Mouse (Mus musculus) C2C12 (cell line): ENCODE data around the gene Sult1a1. TPM values are rescaled to one million over a fixed set of nuclear protein-coding genes. Genes with fewer than 3 reads are reported as not detected.

Source experiments
- H3K27me3 ChIP-seq: one replicate; pipeline ENCODE4 v1.6.1; 2011; ENCODE audit not compliant: control insufficient read depth, insufficient read depth, insufficient read length
- H3K36me3 ChIP-seq: one replicate; pipeline ENCODE4 v1.6.1; 2011; ENCODE audit not compliant: control insufficient read depth, insufficient read depth
- H3K4me3 ChIP-seq: one replicate; pipeline ENCODE4 v1.5.1; 2011; ENCODE audit warnings: mild to moderate bottlenecking, control low read depth; ENCODE audit not compliant: poor library complexity, insufficient read depth, severe bottlenecking
- H3K79me2 ChIP-seq: one replicate; pipeline ENCODE4 v1.6.1; 2011; ENCODE audit not compliant: control insufficient read depth, insufficient read depth
- H3K79me3 ChIP-seq: one replicate; pipeline ENCODE4 v1.6.1; 2011; ENCODE audit warnings: low read depth, control low read depth
- H3ac ChIP-seq: one replicate; pipeline ENCODE3; 2011; ENCODE audit warnings: low read depth; ENCODE audit not compliant: control insufficient read depth, insufficient read length
- CEBPB ChIP-seq: IDR thresholded peaks from one replicate; pipeline ENCODE4 v1.6.1; 2011; ENCODE audit warnings: low read depth, mild to moderate bottlenecking, control low read depth, moderate library complexity
- CTCF ChIP-seq: IDR thresholded peaks from one replicate; pipeline ENCODE4 v1.5.1; 2011; ENCODE audit not compliant: control insufficient read depth, insufficient read depth, insufficient read length
- FOSL1 ChIP-seq: IDR thresholded peaks from one replicate; pipeline ENCODE4 v1.8.0; 2011; ENCODE audit warnings: mild to moderate bottlenecking, low read length; ENCODE audit not compliant: poor library complexity, insufficient read depth, severe bottlenecking
- MAX ChIP-seq: IDR thresholded peaks from one replicate; pipeline ENCODE4 v1.6.1; 2011; ENCODE audit warnings: mild to moderate bottlenecking, control low read depth
- MYOD1 ChIP-seq: IDR thresholded peaks from one replicate; pipeline ENCODE4 v1.6.1; 2011; ENCODE audit warnings: low read depth; ENCODE audit not compliant: control insufficient read depth, insufficient read length
- MYOG ChIP-seq: IDR thresholded peaks from one replicate; pipeline ENCODE4 v1.6.1; 2011; ENCODE audit not compliant: control insufficient read depth, insufficient read length; ENCODE audit errors: extremely low read depth
- USF1 ChIP-seq: IDR thresholded peaks from one replicate; pipeline ENCODE4 v1.6.1; 2011; ENCODE audit warnings: low read depth, mild to moderate bottlenecking, control low read depth, moderate library complexity
- polyA plus RNA-seq: library from polyadenylated mRNA; unstranded; fragments of >200 nt; fragmentation: generic; extraction: Trizol; gene quantifications from one replicate; pipeline ENCODE4 v1.2.1, GENCODE M21; 2012; ENCODE audit warnings: missing spikeins

The Sult1a1 gene
- polyA plus RNA-seq, 1 experiment: 0.07 TPM

DNA sequence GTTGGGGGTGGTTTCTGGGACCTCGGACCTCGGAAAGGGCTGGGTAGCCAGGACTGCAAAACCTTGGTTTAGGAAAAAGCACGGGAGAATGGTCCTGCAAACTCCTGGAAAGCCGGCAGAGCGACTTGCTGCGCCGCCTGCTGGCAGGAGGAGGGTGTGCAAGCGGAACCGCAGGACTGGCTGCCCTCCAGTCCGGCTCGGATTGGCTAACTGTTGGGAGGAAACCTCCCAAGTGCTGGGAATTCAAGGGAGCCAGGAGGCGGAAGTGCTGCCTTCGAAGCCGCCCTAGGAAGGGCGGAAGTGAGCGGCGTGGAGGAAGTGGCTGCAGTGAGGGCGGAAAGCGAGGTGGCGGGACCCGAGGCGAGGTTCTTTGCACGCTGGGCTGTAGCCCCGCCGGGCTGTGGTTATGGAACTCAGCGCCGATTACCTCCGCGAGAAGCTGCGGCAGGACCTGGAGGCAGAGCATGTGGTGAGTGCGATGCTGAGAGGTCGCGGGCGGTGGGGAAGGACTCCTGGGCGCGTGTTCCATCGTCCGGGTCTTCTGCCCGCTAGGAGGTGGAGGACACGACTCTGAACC, 19.5 kb upstream of the Sult1a1 start, which contains the start of gene Slx1b:
TSS of gene Slx1b (minus strand) at position 154 of the 577 bp plus-strand sequence.
- peaks cover 24% of the 10 kb centered on the region for H3K79me2 ChIP-seq
- H3K79me3 ChIP-seq: peaks cover 11% of the 10 kb centered on the region
- H3ac ChIP-seq: peak within 1 kb of the TSS; percentile 97
- TF ChIP-seq MAX (peak; percentile 74), USF1 (no peak), MYOG (no peak), CTCF (peak; percentile 94)
- no peaks in the 10 kb centered on the region for H3K27me3 ChIP-seq
- H3K36me3 ChIP-seq: peaks cover 6% of the 10 kb centered on the region
- H3K4me3 ChIP-seq: peak within 1 kb of the TSS; percentile 75

GRCm38 (mm10) chr7:126695210-126695611, 19.0 kb upstream of the Sult1a1 start, which contains the start of gene Bola2:
TSS of gene Bola2 (plus strand) at chr7:126695401.
- Histone ChIP-seq H3K4me3 (peak within 1 kb of the TSS; percentile 75), H3K79me2 (peaks cover 24% of the 10 kb centered on the region), H3K27me3 (no peaks in the 10 kb centered on the region), H3K36me3 (peaks cover 6% of the 10 kb centered on the region), H3ac (peak within 1 kb of the TSS; percentile 97), H3K79me3 (peaks cover 11% of the 10 kb centered on the region)
- TF ChIP-seq FOSL1: no peak
- TF ChIP-seq CEBPB: no peak
- no peak for TF ChIP-seq USF1
- no peak for TF ChIP-seq MYOD1
- TF ChIP-seq CTCF: no peak
- no peak for TF ChIP-seq MYOG
- no peak for TF ChIP-seq MAX

GRCm38 (mm10) chr7:126694441-126695051, 18.3 kb upstream of the Sult1a1 start:
- Histone ChIP-seq H3K79me3 (peaks cover 11% of the 10 kb centered on the region), H3K27me3 (no peaks in the 10 kb centered on the region), H3ac (no peak overlapping the region), H3K36me3 (peaks cover 6% of the 10 kb centered on the region), H3K4me3 (peak overlapping the region; percentile 75), H3K79me2 (peaks cover 24% of the 10 kb centered on the region)
- TF ChIP-seq MYOG (no peak), FOSL1 (no peak), USF1 (peak; percentile 19), MAX (peak; percentile 38), MYOD1 (no peak), CEBPB (no peak), CTCF (no peak)

GRCm38 (mm10) chr7:126693781-126694180, 17.5 kb upstream of the Sult1a1 start:
- Histone ChIP-seq H3ac (no peak overlapping the region), H3K79me2 (peaks cover 24% of the 10 kb centered on the region), H3K27me3 (no peaks in the 10 kb centered on the region), H3K4me3 (no peak overlapping the region), H3K36me3 (peaks cover 3% of the 10 kb centered on the region), H3K79me3 (peaks cover 11% of the 10 kb centered on the region)
- no peak for TF ChIP-seq MAX
- TF ChIP-seq CTCF: no peak
- TF ChIP-seq MYOD1: no peak
- TF ChIP-seq FOSL1: no peak
- no peak for TF ChIP-seq CEBPB
- TF ChIP-seq MYOG: no peak
- no peak for TF ChIP-seq USF1

DNA sequence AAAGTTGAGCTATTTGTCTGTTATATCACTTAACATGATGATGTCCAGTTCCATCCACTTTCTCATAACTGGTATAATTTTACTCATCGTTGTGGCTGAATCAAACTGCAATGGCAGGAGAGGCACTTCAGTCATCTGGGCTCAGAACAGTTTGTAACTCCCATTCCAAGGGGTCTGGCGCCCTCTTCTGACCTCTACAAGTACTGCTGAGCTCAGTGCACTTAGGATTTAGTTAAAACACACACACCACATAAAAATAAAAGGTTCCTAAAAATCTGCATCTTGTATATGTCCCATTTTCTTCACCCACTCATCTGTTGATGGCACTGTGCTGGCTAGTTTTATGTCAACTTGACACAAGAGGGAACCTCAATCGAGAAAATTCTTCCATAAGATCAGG, 17.0 kb upstream of the Sult1a1 start:
- Histone ChIP-seq H3K36me3 (peaks cover 3% of the 10 kb centered on the region), H3K4me3 (no peak overlapping the region), H3K79me2 (peaks cover 24% of the 10 kb centered on the region), H3K79me3 (peaks cover 11% of the 10 kb centered on the region), H3ac (no peak overlapping the region), H3K27me3 (no peaks in the 10 kb centered on the region)
- TF ChIP-seq CTCF (peak; percentile 69), USF1 (no peak)

DNA sequence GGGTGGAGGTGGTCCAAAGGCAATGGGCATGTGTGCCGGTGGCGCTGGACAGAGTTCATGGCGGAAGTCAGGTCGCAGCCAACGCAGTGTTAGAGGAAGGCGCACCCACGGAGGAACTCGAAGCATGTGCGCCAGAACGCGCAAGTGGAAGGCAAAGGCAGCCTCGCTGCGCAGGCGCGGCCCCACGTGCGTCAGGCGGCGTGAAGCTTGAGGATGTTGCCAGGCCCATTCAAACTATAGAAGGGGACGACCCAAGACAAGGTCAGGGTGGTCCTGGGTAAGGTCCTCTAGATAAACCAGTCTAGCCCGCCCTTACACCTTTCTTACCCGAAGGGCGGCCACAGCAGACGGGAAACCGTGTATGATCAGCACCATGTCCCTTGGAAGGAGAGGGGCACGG, 16.2 kb upstream of the Sult1a1 start:
- no peak overlapping the region for H3K4me3 ChIP-seq
- H3ac ChIP-seq: no peak overlapping the region
- peaks cover 3% of the 10 kb centered on the region for H3K36me3 ChIP-seq
- H3K79me2 ChIP-seq: peaks cover 16% of the 10 kb centered on the region
- H3K27me3 ChIP-seq: no peaks in the 10 kb centered on the region
- TF ChIP-seq MYOD1 (no peak), USF1 (no peak), CEBPB (no peak), CTCF (no peak)
- peaks cover 11% of the 10 kb centered on the region for H3K79me3 ChIP-seq
